Mouse (Mus musculus) neural tube, embryonic 13.5 days (tissue): Measurements from ENCODE around the gene Nhlh2. TPM values are rescaled to one million over a fixed set of nuclear protein-coding genes. Genes with fewer than 3 reads are reported as not detected.

Experiments
- ATAC-seq: fragments of 200-750 bp; cut with Nextera tagmentation; 2 replicates; pipeline ENCODE4 v1.8.0; 2017; ENCODE audit warnings: low read depth, mild to moderate bottlenecking, moderate TSS enrichment, moderate library complexity
- H3K27ac ChIP-seq: fragments of 300-500 bp; sonication (generic); replicated peaks from 2 replicates; pipeline ENCODE4 v1.5.1; 2015; ENCODE audit warnings: moderate library complexity, mild to moderate bottlenecking, inconsistent platforms
- H3K27me3 ChIP-seq: fragments of 300-500 bp; sonication (generic); 2 replicates; pipeline ENCODE4 v1.6.1; 2015; ENCODE audit warnings: mild to moderate bottlenecking, inconsistent platforms
- H3K36me3 ChIP-seq: fragments of 300-500 bp; sonication (generic); 2 replicates; pipeline ENCODE4 v1.6.1; 2015; ENCODE audit warnings: mild to moderate bottlenecking, inconsistent platforms
- H3K4me1 ChIP-seq: fragments of 300-500 bp; sonication (generic); replicated peaks from 2 replicates; pipeline ENCODE4 v1.6.1; 2015; ENCODE audit warnings: inconsistent platforms
- H3K4me2 ChIP-seq: fragments of 300-500 bp; sonication (generic); 2 replicates; pipeline ENCODE4 v1.6.1; 2015; ENCODE audit warnings: inconsistent platforms, mild to moderate bottlenecking, moderate library complexity
- H3K4me3 ChIP-seq: fragments of 300-500 bp; sonication (generic); 2 replicates; pipeline ENCODE4 v1.5.1; 2015; ENCODE audit warnings: mild to moderate bottlenecking, inconsistent platforms
- H3K9ac ChIP-seq: fragments of 300-500 bp; sonication (generic); 2 replicates; pipeline ENCODE4 v1.6.1; 2015; ENCODE audit warnings: moderate library complexity, mild to moderate bottlenecking, inconsistent platforms
- H3K9me3 ChIP-seq: fragments of 300-500 bp; sonication (generic); 2 replicates; pipeline ENCODE4 v1.6.1; 2016; ENCODE audit warnings: inconsistent platforms
- WGBS: fragments of 180-500 bp; shearing (Covaris S2); methylation state at CpG from one replicate; pipeline ENCODE4 v1.1.7; 2015; 5-methylcytosine and 5-hydroxymethylcytosine counted together
- polyA plus RNA-seq: library from polyadenylated mRNA; unstranded; fragments of >200 nt; fragmentation: Nextera tagmentation; extraction: Ambion mirVana; gene quantifications from 2 replicates; pipeline ENCODE4 v1.2.1, GENCODE M21; 2015

Nhlh2 gene
- polyA plus RNA-seq, 1 experiment from 2014 or later: 72.7 TPM

GRCm38 (mm10) chr3:101997851-101998250 lies 12.0 kb upstream of the Nhlh2 start:
- no peak for ATAC-seq
- WGBS: 90% methylated on average over 3 of the region's 3 CpGs
- H3K9ac ChIP-seq: no peak overlapping the region
- no peaks in the 10 kb centered on the region for H3K27me3 ChIP-seq
- no peaks in the 10 kb centered on the region for H3K4me1 ChIP-seq
- H3K27ac ChIP-seq: no peak overlapping the region
- no peaks in the 10 kb centered on the region for H3K36me3 ChIP-seq
- H3K4me2 ChIP-seq: no peak overlapping the region
- no peak overlapping the region for H3K4me3 ChIP-seq
- no peaks in the 10 kb centered on the region for H3K9me3 ChIP-seq

GRCm38 (mm10) chr3:102010681-102011317 lies 923 bp downstream of the Nhlh2 start:
- Histone ChIP-seq H3K27ac (peak overlapping the region; percentile 100), H3K4me1 (peaks cover 38% of the 10 kb centered on the region), H3K9ac (peak overlapping the region; percentile 96), H3K4me3 (peak overlapping the region; percentile 65), H3K9me3 (no peaks in the 10 kb centered on the region), H3K36me3 (no peaks in the 10 kb centered on the region), H3K27me3 (peaks cover 23% of the 10 kb centered on the region; the same call in 1 of the 2 replicates), H3K4me2 (peak overlapping the region; percentile 74)
- 3% methylated on average over 24 of the region's 24 CpGs for WGBS
- ATAC-seq: no peak

- Histone ChIP-seq H3K27ac (peak overlapping the region; percentile 100), H3K9me3 (no peaks in the 10 kb centered on the region), H3K4me2 (peak overlapping the region; percentile 74), H3K9ac (peak overlapping the region; percentile 96), H3K36me3 (no peaks in the 10 kb centered on the region), H3K4me3 (peak overlapping the region; percentile 65), H3K4me1 (peaks cover 38% of the 10 kb centered on the region), H3K27me3 (peaks cover 23% of the 10 kb centered on the region; the same call in 1 of the 2 replicates)
- WGBS: under 1% methylated on average over 48 of the region's 48 CpGs
- peak; percentile 55 for ATAC-seq
Measured at GRCm38 (mm10) chr3:102011318-102012075, 1.6 kb downstream of the Nhlh2 start.

GRCm38 (mm10) chr3:102012076-102012610 lies 2.3 kb downstream of the Nhlh2 start:
- H3K4me3 ChIP-seq: peak overlapping the region; percentile 65
- H3K27me3 ChIP-seq: peaks cover 23% of the 10 kb centered on the region; the same call in 1 of the 2 replicates

GRCm38 (mm10) chr3:102012611-102013211 lies 2.8 kb downstream of the Nhlh2 start:
- peak overlapping the region; percentile 96 for H3K9ac ChIP-seq
- H3K9me3 ChIP-seq: no peaks in the 10 kb centered on the region
- peak overlapping the region; percentile 74 for H3K4me2 ChIP-seq
- no peaks in the 10 kb centered on the region for H3K36me3 ChIP-seq
- under 1% methylated on average over 53 of the region's 53 CpGs for WGBS
- H3K4me3 ChIP-seq: peak overlapping the region; percentile 65
- peaks cover 36% of the 10 kb centered on the region for H3K4me1 ChIP-seq
- ATAC-seq: peak; percentile 2; the same call in 1 of the 2 replicates
- peak overlapping the region; percentile 100 for H3K27ac ChIP-seq
- peaks cover 23% of the 10 kb centered on the region; the same call in 1 of the 2 replicates for H3K27me3 ChIP-seq

More at GRCm38 (mm10) chr3:102012076-102012610, 2.3 kb downstream of the Nhlh2 start:
- H3K9ac ChIP-seq: peak overlapping the region; percentile 96
- peak overlapping the region; percentile 74 for H3K4me2 ChIP-seq
- H3K36me3 ChIP-seq: no peaks in the 10 kb centered on the region
- ATAC-seq: peak; percentile 49
- WGBS: 3% methylated on average over 23 of the region's 23 CpGs
- H3K4me1 ChIP-seq: peaks cover 38% of the 10 kb centered on the region
- no peaks in the 10 kb centered on the region for H3K9me3 ChIP-seq
- H3K27ac ChIP-seq: peak overlapping the region; percentile 100

- Histone ChIP-seq H3K9me3 (no peaks in the 10 kb centered on the region), H3K27me3 (no peaks in the 10 kb centered on the region), H3K4me3 (no peak overlapping the region), H3K27ac (no peak overlapping the region), H3K9ac (no peak overlapping the region), H3K36me3 (no peaks in the 10 kb centered on the region), H3K4me2 (no peak overlapping the region), H3K4me1 (peaks cover 47% of the 10 kb centered on the region)
- WGBS: 45% methylated on average over 1 of the region's 1 CpGs
- ATAC-seq: no peak
Measured at GRCm38 (mm10) chr3:102020604-102021003, 10.7 kb downstream of the Nhlh2 start.

GRCm38 (mm10) chr3:102022721-102023120 lies 12.8 kb downstream of the Nhlh2 start:
- WGBS: 14% methylated on average over 1 of the region's 2 CpGs
- no peaks in the 10 kb centered on the region for H3K27me3 ChIP-seq
- peak overlapping the region; percentile 86 for H3K27ac ChIP-seq
- H3K36me3 ChIP-seq: no peaks in the 10 kb centered on the region
- H3K9ac ChIP-seq: 0 out of 2 replicates have a peak overlapping the region, but pooled peaks have one; percentile 49
- no peaks in the 10 kb centered on the region for H3K9me3 ChIP-seq
- peak; percentile 29; the same call in 1 of the 2 replicates for ATAC-seq
- peak overlapping the region; percentile 60 for H3K4me2 ChIP-seq
- H3K4me3 ChIP-seq: no peak overlapping the region
- peaks cover 54% of the 10 kb centered on the region for H3K4me1 ChIP-seq

- H3K27ac ChIP-seq: peak overlapping the region; percentile 86
- H3K4me3 ChIP-seq: peak overlapping the region; percentile 32
- no peaks in the 10 kb centered on the region for H3K36me3 ChIP-seq
- ATAC-seq: peak; percentile 66
- WGBS: 2% methylated on average over 27 of the region's 31 CpGs
- H3K9me3 ChIP-seq: no peaks in the 10 kb centered on the region
- no peaks in the 10 kb centered on the region for H3K27me3 ChIP-seq
- peak overlapping the region; percentile 49 for H3K9ac ChIP-seq
- peak overlapping the region; percentile 60 for H3K4me2 ChIP-seq
- peaks cover 54% of the 10 kb centered on the region for H3K4me1 ChIP-seq
Measured at GRCm38 (mm10) chr3:102023337-102023736, 13.5 kb downstream of the Nhlh2 start.

GRCm38 (mm10) chr3:102023829-102024228 lies 14.0 kb downstream of the Nhlh2 start:
- no peaks in the 10 kb centered on the region for H3K36me3 ChIP-seq
- peak; percentile 26; the same call in 1 of the 2 replicates for ATAC-seq
- H3K27ac ChIP-seq: peak overlapping the region; percentile 86
- peak overlapping the region; percentile 32 for H3K4me3 ChIP-seq
- peak overlapping the region; percentile 60 for H3K4me2 ChIP-seq
- H3K4me1 ChIP-seq: peaks cover 54% of the 10 kb centered on the region
- WGBS: 3% methylated on average over 5 of the region's 5 CpGs
- H3K9ac ChIP-seq: peak overlapping the region; percentile 49; the same call in 1 of the 2 replicates
- H3K9me3 ChIP-seq: no peaks in the 10 kb centered on the region
- no peaks in the 10 kb centered on the region for H3K27me3 ChIP-seq

- no peaks in the 10 kb centered on the region for H3K27me3 ChIP-seq
- no peaks in the 10 kb centered on the region for H3K9me3 ChIP-seq
- ATAC-seq: peak; percentile 54; the same call in 1 of the 2 replicates
- H3K4me2 ChIP-seq: 0 out of 2 replicates have a peak overlapping the region, but pooled peaks have one; percentile 12
- no peak overlapping the region for H3K4me3 ChIP-seq
- H3K36me3 ChIP-seq: no peaks in the 10 kb centered on the region
- H3K27ac ChIP-seq: peak overlapping the region; percentile 86
- WGBS: 27% methylated on average over 9 of the region's 9 CpGs
- peaks cover 54% of the 10 kb centered on the region for H3K4me1 ChIP-seq
- no peak overlapping the region for H3K9ac ChIP-seq
Measured at GRCm38 (mm10) chr3:102024981-102025451, 15.1 kb downstream of the Nhlh2 start.

- WGBS: 68% methylated on average over 5 of the region's 5 CpGs
- Histone ChIP-seq H3K27ac (peak overlapping the region; percentile 86), H3K36me3 (no peaks in the 10 kb centered on the region)
Measured at GRCm38 (mm10) chr3:102025659-102026058, 15.8 kb downstream of the Nhlh2 start.

More at GRCm38 (mm10) chr3:102025659-102026058, 15.8 kb downstream of the Nhlh2 start:
- Histone ChIP-seq H3K4me3 (no peak overlapping the region), H3K4me2 (no peak overlapping the region), H3K9ac (no peak overlapping the region), H3K27me3 (no peaks in the 10 kb centered on the region), H3K4me1 (peaks cover 51% of the 10 kb centered on the region), H3K9me3 (no peaks in the 10 kb centered on the region)
- no peak for ATAC-seq
